25 mouse cellular contexts compared by ENCODE assay signal in the genomic region with DNA sequence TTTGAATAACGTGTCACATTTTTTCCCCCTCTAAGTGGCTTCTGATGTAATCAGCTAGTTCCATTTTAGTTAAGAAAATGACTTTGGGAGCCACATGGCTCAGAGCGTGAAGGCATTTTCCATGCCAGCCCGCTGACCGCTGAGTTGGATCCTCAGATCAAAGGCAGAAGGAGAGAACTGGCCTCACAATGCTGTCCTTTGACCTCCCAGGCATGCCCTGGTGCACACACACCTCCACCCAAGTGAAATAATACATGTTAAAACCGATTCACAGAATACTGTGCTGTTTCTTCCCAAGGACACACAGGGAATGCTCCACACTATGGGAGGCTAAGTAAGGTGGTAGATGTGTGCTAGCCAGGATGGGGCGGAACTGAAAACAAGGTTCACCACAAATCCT.
DNase-seq lines count a peak whose midpoint lies in the region; ATAC-seq and TF ChIP-seq lines count a peak whose summit lies in the region.
"Had no signal": no experiment of that assay in that cellular context is flagged by ENCODE, and none has a peak within 500 bp of the region (broad histone marks: within the 10 kb centered on the region; RNA-seq: fewer than 3 reads in every experiment).

No protein-coding gene starts in this region.

- no peaks in the 10 kb centered on the region for H3K36me3 ChIP-seq in hindbrain, embryonic 10.5 days
- no peaks in the 10 kb centered on the region for H3K36me3 ChIP-seq in hindbrain, embryonic 11.5 days (ENCODE audit: control insufficient read depth, insufficient read depth, low read length)
- no peaks in the 10 kb centered on the region for H3K36me3 ChIP-seq in kidney, embryonic 14.5 days (ENCODE audit: control insufficient read depth, insufficient read depth, low read length)
- no peaks in the 10 kb centered on the region for H3K36me3 ChIP-seq in forebrain, postnatal 0 days (ENCODE audit: insufficient read depth)
- H3K36me3 ChIP-seq: forebrain, embryonic 12.5 days; G1E; limb, embryonic 15.5 days; midbrain, embryonic 15.5 days; neural tube, embryonic 15.5 days had no signal

- peaks cover 4% of the 10 kb centered on the region; the same call in 1 of the 2 replicates for H3K4me1 ChIP-seq in hindbrain, embryonic 10.5 days (replicated peaks)
- H3K4me1 ChIP-seq in hindbrain, embryonic 11.5 days (replicated peaks; ENCODE audit: control insufficient read depth, insufficient read depth, low read length) = no peaks in the 10 kb centered on the region
- H3K4me1 ChIP-seq in kidney, embryonic 14.5 days (ENCODE audit: control insufficient read depth, insufficient read depth, low read length) = peaks cover 9% of the 10 kb centered on the region; the same call in 1 of the 2 replicates
- 0 out of 2 replicates have a peak, but pooled peaks cover 6% of the 10 kb centered on the region for H3K4me1 ChIP-seq in forebrain, postnatal 0 days (ENCODE audit: insufficient read depth)
- H3K4me1 ChIP-seq: forebrain, embryonic 12.5 days; limb, embryonic 15.5 days had no signal

- DNase-seq in adrenal gland, adult 2 months = peak; percentile 30
- DNase-seq in adrenal gland, postnatal 10 days = no peak
- DNase-seq in hindbrain, embryonic 10.5 days (ENCODE audit: low spot score) = peak; percentile 7
- DNase-seq in hindbrain, embryonic 11.5 days (ENCODE audit: low spot score) = no peak
- peak; percentile 52 to 68 for DNase-seq in kidney, postnatal 36 days
- no peak for DNase-seq in forebrain, postnatal 0 days
- no peak for DNase-seq in urinary bladder, postnatal 4 days (ENCODE audit: low spot score in 2 of 2)
- DNase-seq: cerebellum, adult 11 months; cerebellum, postnatal 25 days; gastrocnemius, postnatal 10 days; heart, adult 18-20 months; heart, postnatal 4 days; layer of hippocampus, postnatal 36 days; liver, postnatal 0 days; lung, postnatal 10 days; right cerebral cortex, postnatal 14 days; spleen, adult 18-20 months; thymus, postnatal 36 days had no signal

- no peak overlapping the region for H3K4me3 ChIP-seq in hindbrain, embryonic 10.5 days
- H3K4me3 ChIP-seq in hindbrain, embryonic 11.5 days (ENCODE audit: low read depth, low read length) = no peak overlapping the region
- no peak overlapping the region for H3K4me3 ChIP-seq in kidney, embryonic 14.5 days (ENCODE audit: low read length)
- no peak overlapping the region for H3K4me3 ChIP-seq in forebrain, postnatal 0 days (ENCODE audit: low read depth, low read length)
- H3K4me3 ChIP-seq: forebrain, embryonic 12.5 days; limb, embryonic 15.5 days; midbrain, embryonic 15.5 days; neural tube, embryonic 15.5 days had no signal

- no peak overlapping the region for H3K9ac ChIP-seq in hindbrain, embryonic 11.5 days (ENCODE audit: low read depth, low read length)
- H3K9ac ChIP-seq in kidney, embryonic 14.5 days (ENCODE audit: low read depth, low read length) = no peak overlapping the region
- no peak overlapping the region for H3K9ac ChIP-seq in forebrain, postnatal 0 days
- H3K9ac ChIP-seq: forebrain, embryonic 12.5 days; limb, embryonic 15.5 days; liver, postnatal 0 days; midbrain, embryonic 15.5 days; neural tube, embryonic 15.5 days had no signal

- WGBS in hindbrain, embryonic 10.5 days = 45% methylated on average over 6 of the region's 6 CpGs
- WGBS in hindbrain, embryonic 11.5 days = 52% methylated on average over 6 of the region's 6 CpGs
- 37% methylated on average over 6 of the region's 6 CpGs for WGBS in kidney, embryonic 14.5 days
- WGBS in forebrain, postnatal 0 days = 55% methylated on average over 6 of the region's 6 CpGs

- no peak for TF ChIP-seq CTCF in forebrain, postnatal 0 days (IDR thresholded peaks at IDR 0.05; ENCODE audit: low read depth)

- H3K9me3 ChIP-seq in hindbrain, embryonic 10.5 days = no peaks in the 10 kb centered on the region
- no peaks in the 10 kb centered on the region for H3K9me3 ChIP-seq in hindbrain, embryonic 11.5 days (ENCODE audit: control insufficient read depth, low read length)
- H3K9me3 ChIP-seq in kidney, embryonic 14.5 days (ENCODE audit: control insufficient read depth, low read length) = no peaks in the 10 kb centered on the region
- no peaks in the 10 kb centered on the region for H3K9me3 ChIP-seq in forebrain, postnatal 0 days (ENCODE audit: low read length)
- H3K9me3 ChIP-seq: forebrain, embryonic 12.5 days; limb, embryonic 15.5 days; midbrain, embryonic 15.5 days; neural tube, embryonic 15.5 days had no signal

- no peak for ATAC-seq in hindbrain, embryonic 11.5 days (ENCODE audit: low FRiP score)
- peak; percentile 82 for ATAC-seq in kidney, embryonic 14.5 days (ENCODE audit: low FRiP score, low TSS enrichment)
- no peak for ATAC-seq in forebrain, postnatal 0 days
- ATAC-seq: hindbrain, postnatal 0 days; liver, postnatal 0 days; midbrain, embryonic 15.5 days had no signal

- no peak overlapping the region for H3K27ac ChIP-seq in hindbrain, embryonic 10.5 days
- no peak overlapping the region for H3K27ac ChIP-seq in hindbrain, embryonic 11.5 days (ENCODE audit: low read depth, low read length)
- peak overlapping the region; percentile 15; the same call in 1 of the 2 replicates for H3K27ac ChIP-seq in kidney, embryonic 14.5 days (ENCODE audit: low read depth, low read length)
- no peak overlapping the region for H3K27ac ChIP-seq in forebrain, postnatal 0 days (ENCODE audit: low read depth, low read length)
- H3K27ac ChIP-seq: forebrain, embryonic 12.5 days; hindbrain, postnatal 0 days; limb, embryonic 15.5 days; midbrain, embryonic 15.5 days; neural tube, embryonic 15.5 days had no signal

- H3K27me3 ChIP-seq in hindbrain, embryonic 10.5 days (ENCODE audit: insufficient read depth, poor library complexity, severe bottlenecking) = no peaks in the 10 kb centered on the region
- no peaks in the 10 kb centered on the region for H3K27me3 ChIP-seq in hindbrain, embryonic 11.5 days (ENCODE audit: control insufficient read depth, insufficient read depth, low read length)
- H3K27me3 ChIP-seq in kidney, embryonic 14.5 days (ENCODE audit: control insufficient read depth, insufficient read depth, low read length) = no peaks in the 10 kb centered on the region
- H3K27me3 ChIP-seq in forebrain, postnatal 0 days (ENCODE audit: insufficient read depth, low read length) = no peaks in the 10 kb centered on the region
- H3K27me3 ChIP-seq: forebrain, embryonic 12.5 days; limb, embryonic 15.5 days; midbrain, embryonic 15.5 days; neural tube, embryonic 15.5 days had no signal

- H3K4me2 ChIP-seq in hindbrain, embryonic 11.5 days (replicated peaks; ENCODE audit: low read depth, low read length) = no peak overlapping the region
- H3K4me2 ChIP-seq in kidney, embryonic 14.5 days (replicated peaks; ENCODE audit: low read depth, low read length) = no peak overlapping the region
- no peak overlapping the region for H3K4me2 ChIP-seq in forebrain, postnatal 0 days (ENCODE audit: low read depth)
- H3K4me2 ChIP-seq: forebrain, embryonic 12.5 days; limb, embryonic 15.5 days; midbrain, embryonic 15.5 days; neural tube, embryonic 15.5 days had no signal

Comparison
In these comparisons a context has a peak if more than half of its experiments do, and no peak if none do; other contexts are left out.
1. DNase-seq: peak in adrenal gland, adult 2 months (single experiment), hindbrain, embryonic 10.5 days (single experiment) and kidney, postnatal 36 days (2 of 2); none in adrenal gland, postnatal 10 days (single experiment), hindbrain, embryonic 11.5 days (single experiment), forebrain, postnatal 0 days (single experiment) and urinary bladder, postnatal 4 days (0 of 2).